Mouse (Mus musculus): ENCODE data around the gene Cplx3.

Cplx3 gene

DNA sequence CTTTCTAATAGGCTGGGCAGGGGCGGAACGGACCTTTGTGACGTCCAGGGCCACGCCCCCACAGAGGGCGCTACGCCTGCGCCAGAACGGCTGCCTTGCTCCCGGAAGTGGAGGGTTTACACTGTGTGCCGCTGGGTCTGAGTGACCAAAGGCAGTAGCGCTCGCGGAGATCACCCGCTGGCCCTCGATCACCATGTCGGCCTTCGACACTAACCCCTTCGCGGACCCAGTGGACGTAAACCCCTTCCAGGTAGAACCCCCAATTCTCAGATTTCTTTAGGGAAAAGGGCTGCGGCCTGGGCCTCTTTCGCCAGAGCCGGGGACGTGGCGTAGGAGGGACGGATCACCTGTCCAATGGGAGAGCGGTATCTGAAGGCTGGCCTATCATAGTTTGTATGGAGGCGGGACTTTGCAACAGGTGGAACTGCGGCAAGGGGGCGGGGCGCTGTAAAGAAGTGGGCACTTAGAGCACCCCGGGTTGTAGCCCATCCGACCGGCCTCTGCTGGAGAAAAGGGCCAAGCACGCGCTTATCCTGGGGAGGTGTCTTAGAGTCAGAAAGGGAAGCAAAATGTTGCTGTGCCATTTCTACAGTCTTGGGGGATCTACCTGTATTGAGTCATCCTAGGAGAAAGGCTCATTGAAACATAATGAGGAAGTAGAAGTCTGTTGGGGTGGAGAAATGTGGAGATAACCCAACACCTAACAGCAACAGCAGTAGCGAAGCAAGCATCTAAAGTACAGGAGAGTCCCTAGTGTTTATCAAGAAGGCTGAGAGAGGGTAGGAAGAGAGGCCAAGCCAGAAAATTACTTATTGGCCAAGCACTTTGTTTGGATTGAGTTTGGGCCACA, 45.0 kb downstream of the Cplx3 start, which contains the start of gene Scamp2:
TSS of gene Scamp2 (plus strand) at position 83 of the 850 bp plus-strand sequence.
- DNase-seq (ENCODE audit: extremely low read depth, low read depth, low spot score): no peak

DNA sequence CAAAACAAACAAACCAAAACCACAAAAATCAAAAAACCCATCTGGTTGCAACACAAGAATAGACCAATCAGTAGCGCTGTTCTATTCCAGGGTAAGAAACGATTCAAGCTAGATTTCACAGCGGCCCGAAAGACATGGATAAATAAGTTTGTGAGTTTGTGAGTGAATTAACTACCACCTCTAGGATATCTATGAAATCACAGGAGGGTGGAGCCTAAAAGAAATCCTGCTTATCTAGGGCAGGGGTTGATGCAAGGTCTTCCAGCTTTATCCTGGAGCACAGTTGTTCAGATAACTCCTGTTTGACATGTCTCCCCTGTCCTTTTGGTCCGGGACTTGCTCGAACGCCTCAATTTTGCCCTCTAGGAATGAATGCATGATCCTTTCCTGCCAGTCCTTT, 45.8 kb downstream of the Cplx3 start:
- no peak for DNase-seq (ENCODE audit: extremely low read depth, low read depth, low spot score)

DNA sequence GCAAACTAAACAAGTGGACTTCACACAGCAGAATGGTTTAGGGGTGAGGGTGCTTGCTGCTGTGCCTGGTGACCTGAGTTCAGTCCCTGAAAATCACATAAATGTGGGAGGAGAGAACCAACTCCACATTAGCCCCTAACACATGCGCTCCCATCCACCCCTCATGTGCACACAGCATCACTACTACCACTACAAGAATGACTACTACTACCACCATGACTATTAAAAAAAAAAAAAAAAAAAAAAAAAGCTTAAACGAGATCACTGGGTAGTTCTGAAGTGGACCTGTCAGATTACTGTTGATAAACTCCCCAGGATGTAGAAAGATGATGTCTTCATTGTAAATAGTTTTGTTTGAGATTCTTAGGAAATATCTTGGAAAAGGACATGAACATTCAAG, 46.5 kb downstream of the Cplx3 start:
- DNase-seq (ENCODE audit: extremely low read depth, low read depth, low spot score): no peak

DNA sequence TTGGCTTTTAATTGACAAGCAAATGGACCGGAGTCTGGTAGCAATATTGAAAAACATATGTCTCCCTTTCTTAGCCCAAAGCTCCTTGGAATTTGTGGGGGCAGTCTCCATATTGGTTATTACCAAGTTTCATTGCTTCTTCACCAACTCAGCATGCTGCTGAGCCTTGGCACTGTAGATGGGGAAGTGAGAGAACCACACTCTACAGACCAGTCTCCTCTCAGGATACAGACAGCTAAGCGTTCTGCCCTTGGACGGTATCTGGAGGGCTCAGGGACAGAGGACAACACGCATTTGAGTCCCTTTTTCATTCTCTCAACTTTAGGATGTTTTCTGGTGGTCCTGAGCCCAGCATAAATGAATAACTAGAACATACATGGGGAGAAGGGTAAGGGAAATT, 47.5 kb downstream of the Cplx3 start:
- DNase-seq (ENCODE audit: extremely low read depth, low read depth, low spot score): no peak

DNA sequence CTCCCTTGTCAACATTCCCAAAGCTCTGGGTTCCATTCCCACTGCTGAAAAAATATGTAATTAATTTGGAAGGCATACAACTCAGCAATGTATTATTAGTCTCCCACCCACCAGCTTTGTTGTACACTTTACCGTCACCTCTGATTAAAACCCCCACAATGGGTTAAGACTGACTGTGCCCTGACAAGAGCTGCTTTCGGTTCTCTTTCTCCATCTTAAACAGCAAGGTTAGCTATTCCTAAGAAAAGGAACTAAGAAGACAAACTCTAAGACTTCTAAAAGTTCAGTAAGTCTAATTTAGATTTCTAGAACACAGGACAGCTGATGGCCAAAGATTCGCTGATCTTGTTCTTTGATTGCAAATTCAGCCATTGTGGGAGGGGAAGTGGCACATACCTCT, 48.9 kb downstream of the Cplx3 start:
- no peak for DNase-seq (ENCODE audit: extremely low read depth, low read depth, low spot score)

DNA sequence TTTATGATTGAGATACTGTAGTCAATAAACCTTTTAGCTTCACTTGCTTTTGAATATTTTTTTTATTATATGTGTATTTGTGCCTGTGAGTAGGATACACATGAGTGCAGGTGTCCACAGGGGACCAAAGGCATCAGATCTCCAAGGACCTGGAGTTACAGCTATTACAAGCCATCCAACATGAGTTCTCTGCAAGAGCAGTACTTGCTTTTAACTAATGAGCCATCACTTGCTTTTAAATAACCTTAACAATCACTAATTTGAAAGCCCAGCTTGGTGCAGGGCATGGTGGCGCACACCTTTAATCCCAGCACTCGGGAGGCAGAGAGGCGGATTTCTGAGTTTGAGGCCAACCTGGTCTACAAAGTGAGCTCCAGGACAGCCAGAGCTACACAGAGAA, 51.3 kb downstream of the Cplx3 start:
- DNase-seq (ENCODE audit: extremely low read depth, low read depth, low spot score): no peak

DNA sequence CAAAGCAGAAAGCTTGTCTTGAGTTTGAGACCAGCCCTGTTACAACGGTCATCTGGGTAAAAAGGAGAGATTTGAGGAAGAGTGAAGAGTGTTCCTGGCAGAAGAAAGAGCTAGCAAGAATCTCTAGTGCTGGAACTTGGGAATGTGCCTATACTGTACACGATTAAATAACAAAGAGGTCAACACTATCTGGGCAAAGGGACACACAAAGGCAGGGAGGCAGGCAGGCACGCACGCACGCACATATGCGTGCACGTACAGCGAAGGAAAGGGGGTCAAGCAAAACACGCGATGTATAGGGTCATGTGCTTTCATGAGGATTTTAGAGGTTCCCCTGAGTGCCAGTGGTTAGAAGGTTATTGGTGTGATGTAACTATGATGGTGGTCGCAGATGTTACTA, 53.0 kb downstream of the Cplx3 start:
- no peak for DNase-seq (ENCODE audit: extremely low read depth, low read depth, low spot score)

DNA sequence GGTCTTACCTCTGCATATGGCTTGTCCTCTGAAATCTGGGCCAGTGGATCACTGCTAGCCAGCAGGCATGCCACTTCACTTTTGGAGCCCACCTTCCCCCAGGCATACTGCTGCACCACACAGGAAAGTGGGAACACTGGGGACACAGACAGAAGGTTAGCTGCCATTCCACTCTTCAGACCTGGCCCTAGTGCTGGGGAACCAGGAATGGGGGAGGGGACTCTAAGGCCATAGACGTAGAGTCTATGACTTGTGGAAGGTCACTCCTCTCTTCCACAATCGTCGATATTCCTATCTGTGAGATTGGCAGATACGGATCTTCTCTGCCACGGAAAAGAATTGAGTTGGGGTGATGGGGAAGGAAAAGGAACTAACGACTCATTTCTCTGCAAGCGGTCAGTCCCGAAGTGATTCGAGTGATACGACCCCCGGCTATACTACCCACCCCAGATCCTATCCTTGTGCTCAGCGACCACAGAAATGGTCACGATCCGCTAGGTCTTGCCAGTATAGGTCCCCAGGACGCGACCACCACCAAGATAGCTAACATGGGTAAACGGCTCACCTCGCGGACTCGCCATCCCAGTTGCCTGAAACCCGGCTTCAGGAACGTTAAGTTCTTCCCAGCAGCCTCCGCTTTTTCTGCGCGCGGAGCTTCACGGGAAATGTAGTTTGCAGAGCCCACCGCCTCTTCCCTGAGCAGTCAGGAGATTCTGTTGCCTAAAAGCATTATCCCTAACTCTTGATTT, 53.8 kb downstream of the Cplx3 start, which contains the start of gene Mpi:
TSS of gene Mpi (minus strand) at position 625 of the 749 bp plus-strand sequence.
- no peak for DNase-seq (ENCODE audit: extremely low read depth, low read depth, low spot score)

DNA sequence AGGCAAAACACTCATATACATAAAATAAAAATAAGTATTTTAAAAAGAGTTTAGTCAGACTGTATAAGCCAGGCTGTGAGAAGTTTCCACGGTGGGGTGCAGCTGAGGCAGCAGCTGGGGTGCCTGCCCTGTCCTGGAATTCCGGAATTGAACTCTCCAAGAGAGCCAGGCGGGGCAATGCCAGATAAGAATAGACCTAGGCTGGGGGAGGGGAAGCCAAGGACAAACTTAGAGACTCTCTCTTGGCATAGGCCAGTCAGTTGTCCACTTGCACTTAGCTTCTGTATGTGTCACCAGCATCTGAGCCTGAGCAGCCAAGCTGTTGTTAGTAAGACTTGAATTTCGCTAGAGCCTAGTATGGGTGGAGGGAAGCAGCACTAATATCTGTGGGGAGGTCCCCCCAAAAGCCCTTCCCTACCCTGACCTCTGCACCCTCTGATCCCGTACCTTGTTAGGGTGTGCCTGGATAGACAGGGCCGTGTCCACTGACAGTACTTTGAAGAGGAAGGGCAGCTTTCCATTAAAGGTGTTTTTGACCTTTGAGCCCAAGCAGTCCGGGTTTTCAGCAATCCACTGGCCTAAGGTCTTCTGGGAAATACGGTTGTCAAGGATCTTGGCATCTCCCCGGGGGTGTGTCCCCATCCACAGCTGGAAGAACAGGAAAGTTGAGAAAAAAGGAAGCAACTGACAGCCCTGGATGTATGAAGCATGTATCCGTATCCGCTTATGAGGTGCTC, 55.8 kb downstream of the Cplx3 start:
- DNase-seq (ENCODE audit: extremely low read depth, low read depth, low spot score): no peak
